Mouse (Mus musculus): ENCODE data around the gene Gm17332.

DNA sequence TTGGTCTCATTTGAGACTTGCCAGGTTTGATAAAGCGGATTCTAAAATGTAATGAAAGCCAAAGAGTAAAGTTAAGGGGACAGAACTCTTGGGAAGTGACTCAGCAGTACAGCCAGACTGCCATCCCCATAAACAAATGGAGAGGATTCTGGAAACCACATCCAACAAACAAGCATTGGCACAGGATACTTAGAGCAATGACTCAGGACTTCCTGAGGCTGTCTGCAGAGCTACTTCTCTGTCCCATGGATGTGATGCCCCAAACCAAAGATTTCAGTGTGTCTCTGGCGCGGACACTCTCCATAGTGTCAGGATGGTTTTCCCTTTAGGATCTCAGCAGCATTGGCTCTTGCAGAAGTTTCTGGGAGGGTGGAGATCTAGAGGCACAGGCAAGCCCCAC lies 25.2 kb downstream of the Gm17332 start:
- TF ChIP-seq POLR2A (IDR thresholded peaks at IDR 0.05; ENCODE audit: low read depth, low read length) (no peak), CTCF (IDR thresholded peaks at IDR 0.05; ENCODE audit: extremely low read depth, insufficient read depth, insufficient read length, insufficient replicate concordance) (no peak)

Measured in spleen, adult 2 months (tissue).